Mouse (Mus musculus) thymus, adult 2 months (tissue): ENCODE measurements at regions not wholly inside any gene's neighbourhood (a gene's known extent, or its start where the extent isn't known, plus 50 kb on each side); places are given as distances from the start of the nearest gene placed in this dataset.

ENCODE experiments used
- CTCF ChIP-seq: fragments of 200-500 bp; IDR thresholded peaks from 2 replicates; pipeline ENCODE4 v1.5.1; 2012; ENCODE audit warnings: mild to moderate bottlenecking, control low read depth, low read length, moderate library complexity, borderline replicate concordance; ENCODE audit not compliant: control insufficient read depth, poor library complexity, insufficient read depth; ENCODE audit errors: extremely low read depth
- POLR2A ChIP-seq: fragments of 200-500 bp; IDR thresholded peaks from 2 replicates; pipeline ENCODE4 v1.6.1; 2012; ENCODE audit warnings: mild to moderate bottlenecking, low read length, control low read depth, moderate library complexity; ENCODE audit not compliant: control insufficient read depth, poor library complexity, insufficient read depth; ENCODE audit errors: extremely low read depth

GRCm38 (mm10) chr19:14289331-14289737 is 308.5 kb downstream of the Tle4 start:
- TF ChIP-seq CTCF (no peak), POLR2A (no peak)
